Mouse (Mus musculus): Measurements from ENCODE around the gene Pdk1. TPM values are rescaled to one million over a fixed set of nuclear protein-coding genes. Genes with fewer than 3 reads are reported as not detected.

Gene Pdk1
- total and polyA plus RNA-seq, 2 experiments = 42.3 to 77.5 TPM

DNA sequence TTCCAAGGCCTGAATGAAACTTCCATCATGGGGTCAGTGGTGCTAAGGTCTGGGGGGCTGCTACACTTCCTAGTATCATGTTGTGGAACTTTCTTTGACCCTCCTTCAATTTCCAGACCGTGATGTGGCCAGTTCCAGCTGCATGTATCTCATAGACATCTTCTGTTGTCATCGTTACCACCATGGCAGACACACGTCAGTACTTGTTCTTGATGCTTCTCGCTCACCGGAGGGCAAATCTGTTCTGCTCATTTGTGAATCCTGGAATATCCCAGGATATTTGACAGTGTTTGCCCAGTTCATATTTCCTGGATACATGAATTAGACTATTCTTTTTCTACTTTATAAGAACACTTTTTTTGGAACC is 68.7 kb downstream of the Pdk1 start:
- WGBS = 92% methylated on average over 5 of the region's 5 CpGs
- no peak for DNase-seq (ENCODE audit: extremely low read depth, low read depth, low spot score)
- no peaks in the 10 kb centered on the region for H3K27me3 ChIP-seq (ENCODE audit: control insufficient read depth, insufficient read depth, low read length)
- H3K27ac ChIP-seq (replicated peaks; ENCODE audit: insufficient read depth, low read depth, low read length) = no peak overlapping the region
- no peak overlapping the region for H3K9ac ChIP-seq (ENCODE audit: low read depth, low read length)
- H3K79me2 ChIP-seq (ENCODE audit: control insufficient read depth, insufficient read depth, low read length) = no peaks in the 10 kb centered on the region
- no peaks in the 10 kb centered on the region for H3K36me3 ChIP-seq (ENCODE audit: control insufficient read depth, insufficient read depth, low read length)
- H3K4me1 ChIP-seq (ENCODE audit: control insufficient read depth, insufficient read depth, low read length) = no peaks in the 10 kb centered on the region
- TF ChIP-seq CTCF (IDR thresholded peaks at IDR 0.05; ENCODE audit: low read depth, low read length) (no peak), POLR2A (IDR thresholded peaks at IDR 0.05; ENCODE audit: extremely low read depth, insufficient read depth, low read length) (no peak)
- H3K4me3 ChIP-seq (ENCODE audit: insufficient read depth, low read depth, low read length) = no peak overlapping the region

GRCm38 (mm10) chr2:71951212-71951611 is 78.2 kb downstream of the Pdk1 start:
- no peak overlapping the region for H3K4me3 ChIP-seq (ENCODE audit: insufficient read depth, low read depth, low read length)
- 90% methylated on average over 4 of the region's 4 CpGs for WGBS
- H3K27me3 ChIP-seq (ENCODE audit: control insufficient read depth, insufficient read depth, low read length) = no peaks in the 10 kb centered on the region
- H3K9ac ChIP-seq (ENCODE audit: low read depth, low read length) = no peak overlapping the region
- no peaks in the 10 kb centered on the region for H3K79me2 ChIP-seq (ENCODE audit: control insufficient read depth, insufficient read depth, low read length)
- H3K27ac ChIP-seq (replicated peaks; ENCODE audit: insufficient read depth, low read depth, low read length) = no peak overlapping the region
- no peak for DNase-seq (ENCODE audit: extremely low read depth, low read depth, low spot score)
- no peaks in the 10 kb centered on the region for H3K36me3 ChIP-seq (ENCODE audit: control insufficient read depth, insufficient read depth, low read length)
- H3K4me1 ChIP-seq (ENCODE audit: control insufficient read depth, insufficient read depth, low read length) = no peaks in the 10 kb centered on the region
- TF ChIP-seq CTCF (IDR thresholded peaks at IDR 0.05; ENCODE audit: low read depth, low read length) = no peak
- no peak for TF ChIP-seq POLR2A (IDR thresholded peaks at IDR 0.05; ENCODE audit: extremely low read depth, insufficient read depth, low read length)

Other genes starting within 250 kb of the Pdk1 start
- 5.1 and 6.1 TPM in 2 replicates for gene Itga6, start 127.6 kb upstream of the Pdk1 start, total RNA-seq (2014; rRNA removed)
- 2.2 and 2.4 TPM in 2 replicates for gene Itga6, start 127.6 kb upstream of the Pdk1 start, polyA plus RNA-seq (2012; rRNA removed)
- gene Rapgef4, start 108.0 kb downstream of the Pdk1 start, total RNA-seq (2014; rRNA removed) = 185 and 223 TPM in 2 replicates
- gene Rapgef4, start 108.0 kb downstream of the Pdk1 start, polyA plus RNA-seq (2012; rRNA removed) = 52.0 and 66.1 TPM in 2 replicates